Comparison of ENCODE assay signal across 17 mouse cellular contexts in genomic region chr1:178744526-178744925, GRCm38 (mm10).
DNase-seq lines count a peak whose midpoint lies in the region; ATAC-seq lines count a peak whose summit lies in the region.
"Had no signal": no experiment of that assay in that cellular context is flagged by ENCODE, and none has a peak within 500 bp of the region (broad histone marks: within the 10 kb centered on the region; RNA-seq: fewer than 3 reads in every experiment).

No protein-coding gene starts in this region.

- peaks cover 7% of the 10 kb centered on the region for H3K4me1 ChIP-seq in midbrain, embryonic 13.5 days (replicated peaks)
- H3K4me1 ChIP-seq in midbrain, embryonic 14.5 days (ENCODE audit: control insufficient read depth, insufficient read depth, low read length), result no peaks in the 10 kb centered on the region
- H3K4me1 ChIP-seq in embryonic facial prominence, embryonic 11.5 days (ENCODE audit: control insufficient read depth, insufficient read depth, low read length), result peaks cover 2% of the 10 kb centered on the region; the same call in 1 of the 2 replicates
- H3K4me1 ChIP-seq: stomach, embryonic 15.5 days had no signal

- no peak overlapping the region for H3K4me3 ChIP-seq in midbrain, embryonic 13.5 days (replicated peaks)
- H3K4me3 ChIP-seq in midbrain, embryonic 14.5 days (replicated peaks; ENCODE audit: low read depth, low read length), result no peak overlapping the region
- no peak overlapping the region for H3K4me3 ChIP-seq in embryonic facial prominence, embryonic 11.5 days (ENCODE audit: low read depth, low read length)
- H3K4me3 ChIP-seq: heart, embryonic 10.5 days; kidney, embryonic 15.5 days; limb, embryonic 12.5 days; liver, embryonic 13.5 days; midbrain, embryonic 15.5 days; stomach, embryonic 15.5 days had no signal

- H3K27me3 ChIP-seq in midbrain, embryonic 13.5 days, result peaks cover 19% of the 10 kb centered on the region
- no peaks in the 10 kb centered on the region for H3K27me3 ChIP-seq in midbrain, embryonic 14.5 days (ENCODE audit: control insufficient read depth, insufficient read depth, low read length)
- no peaks in the 10 kb centered on the region for H3K27me3 ChIP-seq in embryonic facial prominence, embryonic 11.5 days (ENCODE audit: control insufficient read depth, insufficient read depth, low read length)
- H3K27me3 ChIP-seq: kidney, embryonic 15.5 days; limb, embryonic 12.5 days; liver, embryonic 13.5 days; midbrain, embryonic 15.5 days; stomach, embryonic 15.5 days had no signal

- no peaks in the 10 kb centered on the region for H3K36me3 ChIP-seq in midbrain, embryonic 13.5 days
- H3K36me3 ChIP-seq in midbrain, embryonic 14.5 days (ENCODE audit: control insufficient read depth, insufficient read depth, low read length), result no peaks in the 10 kb centered on the region
- no peaks in the 10 kb centered on the region for H3K36me3 ChIP-seq in embryonic facial prominence, embryonic 11.5 days (replicated peaks; ENCODE audit: control insufficient read depth, insufficient read depth, low read depth, low read length)
- H3K36me3 ChIP-seq: kidney, embryonic 15.5 days; liver, embryonic 13.5 days; midbrain, embryonic 15.5 days; stomach, embryonic 15.5 days had no signal

- H3K9me3 ChIP-seq in midbrain, embryonic 13.5 days, result no peaks in the 10 kb centered on the region
- no peaks in the 10 kb centered on the region for H3K9me3 ChIP-seq in midbrain, embryonic 14.5 days (ENCODE audit: control insufficient read depth, low read length)
- no peaks in the 10 kb centered on the region for H3K9me3 ChIP-seq in embryonic facial prominence, embryonic 11.5 days (replicated peaks; ENCODE audit: control insufficient read depth, low read length)
- H3K9me3 ChIP-seq: heart, embryonic 10.5 days; limb, embryonic 12.5 days; midbrain, embryonic 15.5 days; stomach, embryonic 15.5 days had no signal

- H3K27ac ChIP-seq in midbrain, embryonic 13.5 days, result 0 out of 2 replicates have a peak overlapping the region, but pooled peaks have one; percentile 19
- no peak overlapping the region for H3K27ac ChIP-seq in midbrain, embryonic 14.5 days (replicated peaks; ENCODE audit: low read depth, low read length)
- no peak overlapping the region for H3K27ac ChIP-seq in embryonic facial prominence, embryonic 11.5 days (replicated peaks; ENCODE audit: low read depth, low read length)
- H3K27ac ChIP-seq: heart, embryonic 10.5 days; kidney, embryonic 15.5 days; limb, embryonic 12.5 days; liver, embryonic 13.5 days; midbrain, embryonic 15.5 days; stomach, embryonic 15.5 days had no signal

- ATAC-seq in midbrain, embryonic 13.5 days, result no peak
- ATAC-seq in midbrain, embryonic 14.5 days (ENCODE audit: low FRiP score, low TSS enrichment), result no peak
- no peak for ATAC-seq in embryonic facial prominence, embryonic 11.5 days (replicated peaks; ENCODE audit: insufficient number of reproducible peaks, low FRiP score, low TSS enrichment, low read depth)

- H3K4me2 ChIP-seq in midbrain, embryonic 13.5 days (replicated peaks), result no peak overlapping the region
- no peak overlapping the region for H3K4me2 ChIP-seq in midbrain, embryonic 14.5 days (ENCODE audit: low read length)
- no peak overlapping the region for H3K4me2 ChIP-seq in embryonic facial prominence, embryonic 11.5 days (ENCODE audit: low read depth, low read length)
- H3K4me2 ChIP-seq: kidney, embryonic 15.5 days; limb, embryonic 12.5 days; liver, embryonic 13.5 days; midbrain, embryonic 15.5 days; stomach, embryonic 15.5 days had no signal

- WGBS in midbrain, embryonic 13.5 days, result 65% methylated on average over 7 of the region's 7 CpGs
- WGBS in midbrain, embryonic 14.5 days, result 57% methylated on average over 7 of the region's 7 CpGs
- 57% methylated on average over 7 of the region's 7 CpGs for WGBS in embryonic facial prominence, embryonic 11.5 days

- H3K9ac ChIP-seq in midbrain, embryonic 13.5 days (replicated peaks), result no peak overlapping the region
- H3K9ac ChIP-seq in midbrain, embryonic 14.5 days (replicated peaks; ENCODE audit: low read length), result no peak overlapping the region
- peak overlapping the region; percentile 8; the same call in 1 of the 2 replicates for H3K9ac ChIP-seq in embryonic facial prominence, embryonic 11.5 days (replicated peaks; ENCODE audit: low read length)
- H3K9ac ChIP-seq: kidney, embryonic 15.5 days; limb, embryonic 12.5 days; liver, embryonic 13.5 days; midbrain, embryonic 15.5 days; stomach, embryonic 15.5 days had no signal

- DNase-seq in midbrain, embryonic 14.5 days, result no peak
- peak; percentile 84 for DNase-seq in cerebellum, adult 9-10 months
- DNase-seq in embryonic facial prominence, embryonic 11.5 days (ENCODE audit: low spot score), result no peak
- no peak for DNase-seq in layer of hippocampus, adult 11-12 months (ENCODE audit: low spot score)
- DNase-seq in frontal cortex, adult 2 months (ENCODE audit: extremely low spot score in 1 of 2, low spot score in 1 of 2), result no peak
- DNase-seq in adrenal gland, adult 2 months, result no peak
- DNase-seq: gastrocnemius, postnatal 14 days; heart, postnatal 14 days; layer of hippocampus, postnatal 36 days; liver, embryonic 13.5 days; right cerebral cortex, postnatal 14 days had no signal
